Comparison of ENCODE assay signal across 21 mouse cellular contexts in genomic region chr4:137281273-137281672, GRCm38 (mm10). TPM values are rescaled to one million over a fixed set of nuclear protein-coding genes. Genes with fewer than 3 reads are reported as not detected.
"Had no signal": no experiment of that assay in that cellular context is flagged by ENCODE, and none has a peak within 500 bp of the region (broad histone marks: within the 10 kb centered on the region; RNA-seq: fewer than 3 reads in every experiment).

No protein-coding gene starts in this region.

- H3K4me1 ChIP-seq: megakaryocyte, embryonic 14.5 days had no signal

- ATAC-seq: liver, postnatal 0 days; lung, postnatal 0 days; midbrain, embryonic 13.5 days; midbrain, embryonic 15.5 days had no signal

- H3K4me3 ChIP-seq: liver, embryonic 13.5 days; liver, embryonic 15.5 days; lung, embryonic 15.5 days; megakaryocyte, embryonic 14.5 days; midbrain, embryonic 13.5 days; midbrain, embryonic 15.5 days; neural tube, embryonic 13.5 days had no signal

- DNase-seq: liver, embryonic 13.5 days; liver, postnatal 0 days; lung, adult 2 months; lung, postnatal 14 days; lung, postnatal 36 days; right cerebral cortex, postnatal 14 days; thymus, adult 18-20 months; thymus, postnatal 14 days; thymus, postnatal 36 days had no signal

- H3K9me3 ChIP-seq: liver, embryonic 13.5 days; liver, embryonic 15.5 days; lung, embryonic 15.5 days; megakaryocyte, embryonic 14.5 days; midbrain, embryonic 13.5 days; midbrain, embryonic 15.5 days; neural tube, embryonic 13.5 days had no signal

- H3K9ac ChIP-seq: liver, embryonic 13.5 days; liver, embryonic 15.5 days; liver, postnatal 0 days; lung, embryonic 15.5 days; midbrain, embryonic 13.5 days; midbrain, embryonic 15.5 days; neural tube, embryonic 13.5 days had no signal

- H3K4me2 ChIP-seq: liver, embryonic 13.5 days; liver, embryonic 15.5 days; lung, embryonic 15.5 days; midbrain, embryonic 11.5 days; midbrain, embryonic 13.5 days; midbrain, embryonic 15.5 days; neural tube, embryonic 13.5 days had no signal

- H3K36me3 ChIP-seq: liver, embryonic 13.5 days; liver, embryonic 15.5 days; lung, embryonic 15.5 days; midbrain, embryonic 13.5 days; midbrain, embryonic 15.5 days; neural tube, embryonic 13.5 days had no signal

- H3K27ac ChIP-seq: liver, embryonic 13.5 days; liver, embryonic 15.5 days; lung, embryonic 15.5 days; macrophage; midbrain, embryonic 13.5 days; midbrain, embryonic 15.5 days; neural tube, embryonic 13.5 days had no signal

RNA-seq across cellular contexts. Expression of gene Wnt4, which starts 4.0 kb away (rescaled TPM):
- total RNA-seq: megakaryocyte progenitor cell, adult 5-6 weeks; monocyte, adult 5-6 weeks; neutrophil, adult 5-6 weeks had no signal
- polyA plus RNA-seq: macrophage had no signal
